Mouse (Mus musculus) bone marrow, adult 2 months (tissue): ENCODE measurements at regions not wholly inside any gene's neighbourhood (a gene's known extent, or its start where the extent isn't known, plus 50 kb on each side); places are given as distances from the start of the nearest gene placed in this dataset.

ENCODE experiments used
- CTCF ChIP-seq: fragments of 200-500 bp; IDR thresholded peaks from 2 replicates; pipeline ENCODE4 v1.5.1; 2011; ENCODE audit warnings: low read length, control low read depth; ENCODE audit not compliant: control insufficient read depth, insufficient read depth
- POLR2A ChIP-seq: fragments of 200-500 bp; IDR thresholded peaks from 2 replicates; pipeline ENCODE4 v1.6.1; 2011; ENCODE audit warnings: low read depth, mild to moderate bottlenecking, control low read depth, low read length, borderline replicate concordance; ENCODE audit not compliant: control insufficient read depth

DNA sequence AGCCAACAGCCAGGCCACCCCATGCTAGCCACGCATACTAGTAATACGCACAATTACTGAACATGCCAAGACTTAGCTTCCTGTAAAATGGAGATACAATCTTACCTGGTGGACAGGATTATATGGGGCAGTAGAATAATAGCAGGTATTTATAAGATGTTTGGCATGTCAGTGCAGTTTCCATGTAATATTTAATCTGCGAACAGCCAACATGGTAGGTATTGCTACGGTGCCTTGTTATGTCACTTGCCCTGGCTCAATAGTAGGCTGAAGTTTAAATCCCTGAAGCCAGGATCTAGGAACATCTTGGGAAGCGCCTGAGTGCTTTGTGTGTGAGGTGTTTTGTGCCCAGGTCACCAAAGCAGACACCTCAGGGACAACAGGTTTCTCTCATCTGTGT lies 942.3 kb downstream of the 4930447A16Rik start:
- TF ChIP-seq CTCF (no peak), POLR2A (no peak)
